Mouse (Mus musculus) kidney, adult 2 months (tissue): ENCODE measurements around the gene Olfr1382.
"Not testable (repeated sequence)": the region's sequence is repeated elsewhere in the genome, so short reads cannot be mapped to it uniquely, and the experiment has no call there.

ENCODE experiments used
- CTCF ChIP-seq: fragments of 200-500 bp; conservative IDR thresholded peaks from 2 replicates; pipeline ENCODE4 v1.5.1; 2011; ENCODE audit warnings: low read depth, mild to moderate bottlenecking, control low read depth, low read length, moderate library complexity, mixed read lengths; ENCODE audit not compliant: insufficient read depth, insufficient read length
- POLR2A ChIP-seq: fragments of 200-500 bp; IDR thresholded peaks from one replicate; pipeline ENCODE4 v1.6.1; 2011; ENCODE audit warnings: low read depth, low read length, control low read depth

- not testable (repeated sequence) for TF ChIP-seq CTCF, POLR2A
These were observed 15.1 kb downstream of the Olfr1382 start, which contains the start of gene Olfr1381 for GRCm38 (mm10) chr11:49543149-49543548.
